Mouse (Mus musculus): Measurements from ENCODE around the gene Olfr1378.

Olfr1378 gene

GRCm38 (mm10) chr11:50966230-50966629, at the start of gene Olfr1378:
Gene Olfr1378 (plus strand): TSS chr11:50966530.
- DNase-seq = no peak

- peak in 1 of 2 experiments; percentile 21 for DNase-seq
These were observed 35.8 kb upstream of the Olfr1378 start for GRCm38 (mm10) chr11:50930469-50931014.

GRCm38 (mm10) chr11:50931021-50931420, 35.3 kb upstream of the Olfr1378 start:
- DNase-seq = no peak

GRCm38 (mm10) chr11:50931451-50931866, 34.9 kb upstream of the Olfr1378 start, which contains the start of gene Zfp354b:
Gene Zfp354b (minus strand): TSS chr11:50931633.
- peak; percentile 93 to 96 for DNase-seq

- DNase-seq = no peak
These were observed 34.3 kb upstream of the Olfr1378 start for GRCm38 (mm10) chr11:50932040-50932439.

GRCm38 (mm10) chr11:50938435-50938834, 27.9 kb upstream of the Olfr1378 start:
- DNase-seq = no peak

- DNase-seq = peak; percentile 66 to 80
These were observed 26.5 kb upstream of the Olfr1378 start for GRCm38 (mm10) chr11:50939621-50940366.

- peak; percentile 58 to 59 for DNase-seq
These were observed 23.9 kb upstream of the Olfr1378 start for GRCm38 (mm10) chr11:50942386-50942785.

- DNase-seq = no peak
These were observed 22.8 kb upstream of the Olfr1378 start, which contains the start of gene 4933414I15Rik for GRCm38 (mm10) chr11:50943506-50943905. Gene 4933414I15Rik (minus strand): TSS chr11:50943765.

- no peak for DNase-seq
These were observed 14.0 kb upstream of the Olfr1378 start for GRCm38 (mm10) chr11:50952290-50952689.

- no peak for DNase-seq
These were observed 12.7 kb upstream of the Olfr1378 start, which contains the start of gene Prop1 for GRCm38 (mm10) chr11:50953665-50954064. Gene Prop1 (minus strand): TSS chr11:50953765.

- no peak for DNase-seq
These were observed 1.4 kb upstream of the Olfr1378 start for GRCm38 (mm10) chr11:50964886-50965285.

- peak; percentile 13 to 28 for DNase-seq
These were observed 10.9 kb downstream of the Olfr1378 start for GRCm38 (mm10) chr11:50977216-50977615.

- DNase-seq = no peak
These were observed 15.3 kb downstream of the Olfr1378 start, which contains the start of gene Olfr1377 for GRCm38 (mm10) chr11:50981667-50982066. Gene Olfr1377 (plus strand): TSS chr11:50981967.

- no peak for DNase-seq
These were observed 37.0 kb downstream of the Olfr1378 start, which contains the start of gene Olfr51 for GRCm38 (mm10) chr11:51003296-51003695. Gene Olfr51 (plus strand): TSS chr11:51003596.

- DNase-seq = peak; percentile 67 to 72
These were observed 45.5 kb downstream of the Olfr1378 start for GRCm38 (mm10) chr11:51011821-51012220.

- no peak for DNase-seq
These were observed 47.6 kb downstream of the Olfr1378 start, which contains the start of gene Olfr54 for GRCm38 (mm10) chr11:51013936-51014335. Gene Olfr54 (plus strand): TSS chr11:51014236.

GRCm38 (mm10) chr11:51016341-51016740, 50.0 kb downstream of the Olfr1378 start:
- no peak for DNase-seq

Data from cerebellum, postnatal 10 days (tissue).